Mouse (Mus musculus): ENCODE measurements around the gene Rps27rt.

DNA sequence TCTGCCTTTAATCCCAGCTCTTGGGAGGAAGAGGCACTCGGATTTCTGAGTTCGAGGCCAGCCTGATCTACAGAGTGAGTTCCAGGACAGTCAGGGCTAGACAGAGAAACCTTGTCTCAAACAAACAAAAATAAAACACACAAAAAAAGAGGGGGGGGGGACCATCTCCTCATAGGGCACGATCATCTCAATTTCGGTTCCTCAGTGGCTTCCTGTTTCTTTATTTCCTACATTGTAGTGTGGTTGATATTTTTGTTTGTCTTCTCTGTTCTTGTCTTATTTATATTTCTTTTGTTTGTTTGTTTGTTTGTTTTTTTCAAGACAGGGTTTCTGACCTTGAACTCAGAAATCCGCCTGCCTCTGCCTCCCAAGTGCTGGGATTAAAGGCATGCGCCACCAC lies 13.9 kb upstream of the Rps27rt start:
- TF ChIP-seq CTCF (IDR thresholded peaks at IDR 0.05; ENCODE audit: low read depth, low read length) (no peak), POLR2A (IDR thresholded peaks at IDR 0.05; ENCODE audit: extremely low read depth, insufficient read depth, low read length) (no peak)
